Mouse (Mus musculus): ENCODE measurements around the gene Npl.
A peak's percentile ranks its signal among the peaks of the same experiment; 100 is the strongest.

The Npl gene

DNA sequence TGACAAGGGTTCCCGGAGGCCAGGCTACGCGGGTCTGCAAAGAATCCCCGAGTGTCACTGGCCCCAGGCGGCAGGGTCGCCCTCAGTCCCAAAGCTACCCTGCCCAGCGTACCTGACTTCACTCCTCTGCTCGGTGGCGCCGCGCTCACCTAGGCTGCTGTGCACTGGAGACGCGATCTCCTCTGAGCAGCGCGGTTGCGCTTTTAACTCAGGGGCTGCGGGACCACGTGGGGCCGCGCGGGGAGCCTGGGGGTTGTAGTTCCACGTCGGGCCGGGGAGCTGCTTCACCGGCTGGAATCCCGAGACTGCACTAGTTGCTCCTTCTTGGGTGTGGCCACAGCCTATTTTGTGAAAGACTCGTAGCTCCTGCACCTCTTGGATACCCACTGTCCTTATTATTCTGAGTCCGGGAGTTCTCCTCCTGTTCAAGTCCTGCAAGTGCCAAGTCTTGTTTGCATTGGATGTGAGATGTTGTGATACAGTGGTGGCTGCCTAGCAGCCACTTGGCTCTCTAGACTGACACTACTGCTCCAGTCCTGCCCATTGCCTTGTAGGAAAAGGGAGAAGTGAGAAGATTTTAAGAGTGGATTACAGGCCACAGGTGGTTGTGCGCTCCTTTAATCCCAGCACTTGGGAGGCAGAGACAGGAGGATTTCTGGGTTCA, at the start of gene Npl:
Gene Npl, minus strand, starts transcription at position 510 of the 664 bp plus-strand sequence.
- DNase-seq (ENCODE audit: low spot score in 2 of 2), result peak; percentile 52 to 61

DNA sequence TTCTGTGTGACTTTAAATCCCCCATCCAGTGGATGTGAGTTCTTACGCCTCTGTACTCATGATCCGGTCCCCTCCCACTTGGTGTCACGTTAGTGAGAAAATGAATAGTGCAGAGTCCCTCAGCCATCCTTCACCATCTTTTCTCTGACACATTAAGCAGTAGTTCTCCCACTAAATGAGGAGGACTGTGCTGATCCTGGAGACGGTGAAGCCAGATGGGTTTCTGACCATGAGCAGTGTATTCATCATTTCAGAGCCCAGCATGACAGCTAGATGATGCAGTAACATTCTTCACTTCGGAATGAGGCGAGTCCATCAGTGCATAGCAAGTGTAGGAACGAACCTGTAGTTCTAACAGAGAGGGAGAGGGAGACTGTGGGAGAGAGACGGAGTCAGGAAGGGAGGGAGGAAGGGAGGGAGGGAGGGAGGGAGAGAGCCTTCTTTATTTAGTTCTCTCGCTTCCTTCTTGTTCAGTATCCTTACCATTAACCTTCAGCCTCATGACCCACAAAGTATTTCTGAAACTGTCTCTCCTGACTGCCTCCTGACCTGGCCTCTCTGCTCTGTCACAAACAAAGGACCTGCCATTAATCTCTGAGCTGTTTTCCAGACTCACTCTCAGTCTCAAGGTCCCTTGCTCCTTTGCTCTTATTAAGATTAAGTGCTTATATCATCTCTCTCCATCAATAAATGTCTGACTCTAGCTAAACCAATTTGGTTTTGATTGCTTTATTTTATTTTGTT, 49.6 kb upstream of the Npl start:
- no peak for DNase-seq (ENCODE audit: low spot score in 2 of 2)

- peak in 1 of 2 experiments; percentile 30 for DNase-seq (ENCODE audit: low spot score in 2 of 2)
Measured at GRCm38 (mm10) chr1:153598773-153599172, 48.9 kb upstream of the Npl start.

DNA sequence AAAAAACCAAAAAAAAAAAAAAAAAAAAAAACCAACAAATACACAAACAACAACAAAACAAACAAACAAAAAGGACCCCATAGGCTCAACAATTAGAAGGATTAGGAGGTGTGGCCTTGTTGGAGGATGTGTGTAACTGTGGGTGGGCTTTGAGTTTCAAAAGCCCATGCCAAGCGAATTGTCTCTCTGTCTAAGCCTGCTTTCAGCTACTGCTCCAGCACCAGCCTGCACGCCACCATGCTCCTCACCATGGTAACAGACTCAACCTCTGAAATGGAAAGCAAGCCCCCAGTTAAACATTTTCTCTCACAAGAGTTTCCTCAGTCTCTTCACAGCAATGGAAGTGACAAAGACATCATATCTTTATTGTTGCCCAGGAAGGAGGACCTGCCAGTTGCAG, 43.8 kb upstream of the Npl start:
- DNase-seq (ENCODE audit: low spot score in 2 of 2), result no peak

DNA sequence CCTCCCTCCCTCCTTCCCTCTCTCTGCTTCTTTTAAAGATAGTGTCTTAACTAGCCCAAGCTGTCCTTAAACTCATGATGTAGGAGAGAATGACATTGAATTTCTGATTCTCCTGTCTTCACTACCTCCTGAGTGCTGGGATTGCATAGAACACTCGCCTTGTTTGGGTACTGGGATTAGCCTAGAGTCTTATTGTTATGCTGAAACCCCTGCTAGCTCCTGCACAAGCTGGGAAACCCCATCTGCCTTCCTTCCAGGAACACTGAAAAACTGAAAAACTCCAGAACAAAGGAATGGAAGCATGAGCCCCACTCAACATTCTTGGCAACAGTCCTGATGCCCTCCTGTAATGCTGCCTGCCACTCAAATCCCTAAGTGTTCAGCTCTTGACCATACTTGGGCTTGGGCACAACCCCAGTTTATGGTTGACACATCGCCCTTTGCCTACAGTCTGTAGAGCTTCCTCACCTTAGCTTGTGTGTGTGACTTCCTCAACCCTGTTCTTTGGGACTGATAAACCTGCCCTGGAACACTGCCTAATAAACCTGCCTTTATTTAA, 40.4 kb upstream of the Npl start:
- no peak for DNase-seq (ENCODE audit: low spot score in 2 of 2)

DNA sequence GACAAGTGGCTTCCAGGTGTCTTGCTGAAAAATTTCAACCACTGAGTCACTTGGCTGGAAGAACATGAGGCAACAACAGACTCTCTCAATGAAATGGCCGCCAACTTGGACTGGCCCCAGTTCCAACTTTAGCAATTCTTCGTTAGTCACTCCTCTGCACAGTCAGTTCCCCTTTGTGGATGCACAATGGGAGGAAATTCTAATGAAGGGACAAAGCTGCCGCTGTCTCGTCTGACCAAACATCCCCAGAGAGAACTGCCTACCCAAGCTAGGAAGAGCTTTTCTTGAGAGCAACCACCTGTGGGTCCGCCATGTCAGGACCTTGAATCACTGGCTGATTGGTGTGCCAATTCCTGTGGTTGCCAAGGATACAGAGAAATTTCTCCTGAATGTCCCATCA, 38.1 kb upstream of the Npl start:
- DNase-seq (ENCODE audit: low spot score in 2 of 2), result no peak

DNA sequence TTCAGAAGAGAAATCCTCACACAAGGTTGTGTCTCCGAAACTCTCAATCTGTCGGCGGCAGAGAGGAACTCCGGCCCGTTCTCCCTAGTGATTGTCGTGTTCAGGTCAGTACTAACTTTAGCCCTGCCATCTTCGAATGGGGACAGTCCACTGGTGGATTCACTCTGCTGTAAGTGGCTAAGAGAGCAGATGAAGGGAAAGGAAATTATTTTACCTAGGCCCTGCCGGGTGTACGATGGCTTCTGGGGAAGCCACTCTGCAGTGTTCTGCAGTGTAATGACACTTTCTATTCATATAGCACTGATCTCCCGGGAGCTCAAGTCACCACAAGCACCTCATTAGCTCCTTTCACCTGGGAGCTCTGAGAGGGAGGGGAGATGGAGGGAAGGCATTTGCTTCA, 37.0 kb upstream of the Npl start:
- DNase-seq (ENCODE audit: low spot score in 2 of 2), result no peak

DNA sequence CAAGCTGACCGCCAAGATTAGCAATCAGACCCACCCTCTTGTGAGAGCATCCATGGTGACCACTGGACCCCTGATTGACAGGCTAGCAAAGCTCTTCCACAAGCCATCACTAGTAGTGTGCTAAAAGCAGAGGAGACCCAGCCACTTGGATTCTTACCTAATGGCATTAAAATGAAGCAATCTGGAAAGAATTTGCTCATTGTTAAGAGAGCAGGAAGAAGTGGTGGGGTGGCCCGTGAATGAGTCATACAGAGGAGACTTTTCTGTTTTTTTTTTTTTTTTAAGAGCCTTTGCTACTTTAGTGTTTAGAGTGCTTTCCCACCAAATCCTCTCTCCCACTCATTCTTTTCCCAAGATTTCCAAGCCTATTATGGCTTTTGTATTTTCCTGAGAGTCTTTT, 35.9 kb upstream of the Npl start:
- no peak for DNase-seq (ENCODE audit: low spot score in 2 of 2)

DNA sequence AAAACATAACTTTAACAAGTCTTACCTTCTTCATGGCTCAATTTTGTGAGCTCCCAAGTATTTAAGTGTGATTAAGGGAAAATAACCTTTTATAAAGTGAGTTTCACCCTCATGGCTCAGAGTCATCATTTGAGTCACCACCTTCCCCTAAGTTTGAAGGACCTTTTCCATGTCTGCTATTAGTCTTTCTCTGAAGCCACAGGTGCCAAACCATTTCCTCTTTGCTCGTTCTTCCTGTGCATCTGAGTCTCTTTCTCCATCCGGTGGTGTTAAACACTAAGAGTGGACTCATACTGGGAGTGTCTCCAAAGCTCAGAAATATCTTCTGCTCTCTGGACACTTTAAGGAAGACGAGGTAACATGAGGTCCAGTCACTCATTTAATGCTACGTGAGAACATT, 33.3 kb upstream of the Npl start:
- no peak for DNase-seq (ENCODE audit: low spot score in 2 of 2)

DNA sequence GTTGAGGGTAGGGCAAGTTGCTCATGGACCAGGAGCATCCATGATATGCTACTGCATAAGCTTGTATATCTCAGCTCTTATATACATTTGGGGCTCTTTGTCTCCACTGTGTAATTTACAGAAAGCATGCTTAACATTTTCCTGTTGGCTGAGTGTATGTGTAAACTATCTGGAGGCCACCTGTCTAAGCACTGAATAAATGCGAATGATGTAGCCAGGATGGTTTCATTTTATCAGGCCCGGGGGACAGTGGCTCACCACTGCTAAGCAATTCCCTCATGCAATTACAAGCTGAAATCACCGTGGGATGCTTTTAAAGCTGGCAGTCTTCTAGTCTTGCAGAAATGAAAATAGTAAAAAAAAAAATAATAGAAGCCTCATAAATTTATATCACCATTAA, 24.9 kb upstream of the Npl start:
- DNase-seq (ENCODE audit: low spot score in 2 of 2), result no peak

- no peak for DNase-seq (ENCODE audit: low spot score in 2 of 2)
Measured at GRCm38 (mm10) chr1:153572271-153573043, 22.6 kb upstream of the Npl start.

DNA sequence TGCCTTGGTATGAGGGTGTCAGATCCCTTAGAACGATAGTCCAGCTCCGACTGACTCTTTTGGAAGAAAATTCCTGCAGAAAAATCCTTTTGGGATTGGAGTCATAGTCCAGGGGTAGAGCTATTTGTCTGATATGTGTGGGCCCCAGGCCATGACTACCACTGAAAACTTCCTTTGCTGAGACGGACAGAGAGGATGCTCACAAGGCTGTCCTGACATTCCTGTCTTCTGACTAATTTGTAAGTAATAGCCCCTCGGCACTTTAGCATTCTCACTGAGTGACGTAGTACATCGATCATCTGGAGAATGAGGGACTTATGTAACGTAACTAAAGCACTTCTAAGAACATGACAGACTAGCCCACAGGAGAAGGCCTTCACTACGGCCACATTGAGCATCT, 15.9 kb upstream of the Npl start:
- DNase-seq (ENCODE audit: low spot score in 2 of 2), result no peak

- no peak for DNase-seq (ENCODE audit: low spot score in 2 of 2)
Measured at GRCm38 (mm10) chr1:153564701-153565100, 14.9 kb upstream of the Npl start.

DNA sequence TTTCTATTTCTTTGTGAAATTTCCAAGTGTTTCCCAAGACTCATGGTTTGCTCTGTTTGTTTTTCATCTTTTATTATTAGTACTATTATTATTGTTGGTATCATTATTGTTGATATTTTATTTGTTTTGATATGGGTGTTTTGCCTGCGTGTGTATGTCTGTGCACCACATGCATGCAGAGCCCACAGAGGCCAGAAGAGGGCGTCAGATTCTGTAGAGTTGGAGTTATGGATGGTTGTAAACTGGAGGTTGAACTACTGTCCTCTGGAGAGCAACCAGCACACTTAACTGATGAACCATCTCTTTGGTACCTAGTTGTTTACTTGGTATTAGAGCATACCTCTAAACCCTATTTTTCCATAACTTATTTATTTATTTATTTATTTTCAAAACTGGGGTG, 13.8 kb upstream of the Npl start:
- DNase-seq (ENCODE audit: low spot score in 2 of 2), result peak in 1 of 2 experiments; percentile 6

GRCm38 (mm10) chr1:153560805-153561204, 11.0 kb upstream of the Npl start:
- no peak for DNase-seq (ENCODE audit: low spot score in 2 of 2)

DNA sequence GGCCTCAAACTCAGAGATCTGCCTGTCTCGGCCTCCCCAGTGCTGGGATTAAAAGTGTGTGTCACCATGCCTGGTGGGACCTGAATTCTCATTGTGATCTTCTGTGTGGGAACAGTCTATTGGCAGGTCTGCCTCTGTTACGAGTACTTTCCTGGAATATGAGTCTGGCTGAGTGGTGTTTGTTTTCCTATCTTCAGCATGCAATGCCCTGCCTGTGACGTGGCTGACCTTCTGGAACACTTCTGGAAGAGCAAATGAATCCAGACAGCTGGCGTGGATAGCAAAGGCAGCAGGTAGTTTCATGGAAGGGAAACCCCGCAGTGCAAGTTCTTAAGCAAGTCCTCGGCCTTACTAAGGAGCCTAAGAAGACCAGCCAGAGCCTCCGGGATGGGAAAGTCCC, 9.9 kb upstream of the Npl start:
- DNase-seq (ENCODE audit: low spot score in 2 of 2), result no peak

DNA sequence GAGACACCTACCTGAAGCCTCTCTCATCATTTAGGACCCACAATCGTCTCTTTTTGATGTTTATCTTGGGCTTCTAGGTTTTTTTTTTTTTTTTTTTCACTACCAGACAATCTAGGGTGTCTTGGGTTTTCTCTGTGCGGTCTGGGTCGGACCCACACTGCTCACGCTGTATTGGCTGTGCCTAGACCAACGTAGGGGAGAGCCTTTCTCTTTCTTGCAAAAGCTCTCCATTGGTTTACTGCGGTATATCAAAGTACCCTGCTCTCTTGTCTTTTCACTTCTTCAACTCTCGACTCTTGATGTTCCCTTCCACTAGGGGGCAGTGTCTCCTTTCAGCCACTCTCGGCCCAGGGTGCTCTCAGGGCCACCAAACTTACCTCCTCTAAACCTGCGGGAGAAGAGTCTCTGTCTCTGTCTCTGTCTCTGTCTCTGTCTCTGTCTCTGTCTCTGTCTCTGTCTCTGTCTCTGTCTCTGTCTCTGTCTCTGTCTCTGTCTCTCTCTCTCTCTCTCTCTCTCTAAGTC, 9.3 kb upstream of the Npl start:
- peak; percentile 34 to 61 for DNase-seq (ENCODE audit: low spot score in 2 of 2)

- peak in 1 of 2 experiments; percentile 50 for DNase-seq (ENCODE audit: low spot score in 2 of 2)
Measured at GRCm38 (mm10) chr1:153556896-153557295, 7.1 kb upstream of the Npl start.

DNA sequence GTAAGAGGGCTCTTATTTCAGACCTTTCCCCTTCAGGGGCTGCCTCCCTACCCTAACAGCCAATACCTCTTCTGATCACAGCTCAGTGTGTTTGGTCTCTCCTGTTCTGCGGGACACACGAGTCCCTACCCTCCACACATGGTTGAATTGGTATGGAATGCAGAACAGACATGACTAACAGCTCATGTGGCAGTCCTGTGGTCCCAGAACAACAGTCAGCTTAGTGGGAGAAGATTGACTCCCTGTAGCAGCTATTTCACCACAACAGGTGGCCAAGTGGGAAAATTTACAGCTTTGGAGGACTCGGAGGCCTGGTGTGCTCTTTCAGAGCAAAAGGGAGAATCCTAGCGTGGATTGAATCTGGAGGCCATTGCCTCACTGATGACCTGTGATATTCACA, 6.4 kb upstream of the Npl start:
- DNase-seq (ENCODE audit: low spot score in 2 of 2), result no peak

DNA sequence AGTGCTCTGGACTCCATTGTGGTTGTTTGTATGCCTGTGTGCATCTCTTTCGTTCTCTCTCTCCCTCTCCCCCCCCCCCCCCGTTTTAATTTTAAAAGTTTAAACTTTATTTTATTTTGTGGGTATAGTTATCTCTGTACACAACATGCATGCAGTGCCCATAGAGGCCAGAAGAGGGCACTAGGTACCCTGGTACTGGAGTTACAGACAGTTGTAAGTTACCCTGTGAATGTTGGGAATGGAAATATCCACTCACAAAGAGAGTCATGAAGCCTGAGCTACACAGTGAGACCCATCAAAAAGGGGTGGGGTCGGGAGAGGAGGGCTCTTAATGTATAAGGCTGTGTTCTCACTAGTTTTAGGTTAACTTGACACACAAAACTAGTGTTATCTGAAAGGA, 969 bp upstream of the Npl start:
- peak in 1 of 2 experiments; percentile 72 for DNase-seq (ENCODE audit: low spot score in 2 of 2)

- no peak for DNase-seq (ENCODE audit: low spot score in 2 of 2)
Measured at GRCm38 (mm10) chr1:153547555-153547954, 2.3 kb downstream of the Npl start.

DNA sequence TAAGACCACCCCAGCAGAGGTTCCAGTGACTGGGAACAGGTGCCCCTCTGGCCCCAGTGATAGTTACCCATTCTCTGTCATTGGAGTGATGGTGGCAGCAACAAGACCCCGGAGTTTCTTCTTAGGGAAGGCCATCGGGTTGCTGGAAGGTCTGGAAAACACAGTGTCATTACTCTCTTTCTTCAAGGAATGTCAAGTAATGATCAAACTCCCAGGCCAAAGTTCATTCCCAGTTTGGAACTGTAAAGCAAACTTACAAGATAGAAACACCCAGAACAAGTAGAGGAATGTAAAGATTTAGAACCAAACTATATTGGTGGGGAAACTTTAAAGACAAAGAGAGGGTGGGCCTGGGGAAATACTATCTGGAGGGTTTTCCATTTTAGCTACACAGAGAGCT, 4.6 kb downstream of the Npl start:
- no peak for DNase-seq (ENCODE audit: low spot score in 2 of 2)
